Mouse (Mus musculus) splenic B cell, adult 2 months (primary cell): ENCODE measurements around the gene Slc52a3.

Experiments
- DNase-seq: peaks from one replicate; pipeline ENCODE4 v3.0.0-alpha.2; 2011; ENCODE audit warnings: low read depth, low spot score
- H3K27me3 ChIP-seq: 2 replicates; pipeline ENCODE4 v1.6.1; 2012; ENCODE audit warnings: mild to moderate bottlenecking, low read length, moderate library complexity, mixed read lengths; ENCODE audit not compliant: control insufficient read depth, poor library complexity, insufficient read depth, severe bottlenecking
- H3K36me3 ChIP-seq: 2 replicates; pipeline ENCODE4 v1.6.1; 2012; ENCODE audit warnings: mild to moderate bottlenecking, low read length, moderate library complexity, mixed read lengths; ENCODE audit not compliant: control insufficient read depth, poor library complexity, insufficient read depth, severe bottlenecking

The Slc52a3 gene

GRCm38 (mm10) chr2:152040101-152040500, 43.8 kb downstream of the Slc52a3 start:
- DNase-seq: no peak
- H3K27me3 ChIP-seq: no peaks in the 10 kb centered on the region; the same call in 1 of the 2 replicates
- H3K36me3 ChIP-seq: no peaks in the 10 kb centered on the region

- no peak for DNase-seq
- peaks cover 2% of the 10 kb centered on the region; the same call in 1 of the 2 replicates for H3K27me3 ChIP-seq
- H3K36me3 ChIP-seq: no peaks in the 10 kb centered on the region
These were observed 51.0 kb downstream of the Slc52a3 start for GRCm38 (mm10) chr2:152047116-152048002.

GRCm38 (mm10) chr2:152048003-152048980, 52.0 kb downstream of the Slc52a3 start:
- DNase-seq: no peak

GRCm38 (mm10) chr2:152048981-152049441, 52.7 kb downstream of the Slc52a3 start:
- Histone ChIP-seq H3K27me3 (peaks cover 2% of the 10 kb centered on the region; the same call in 1 of the 2 replicates), H3K36me3 (no peaks in the 10 kb centered on the region)
- no peak for DNase-seq

More at GRCm38 (mm10) chr2:152048003-152048980, 52.0 kb downstream of the Slc52a3 start:
- Histone ChIP-seq H3K27me3 (peaks cover 2% of the 10 kb centered on the region; the same call in 1 of the 2 replicates), H3K36me3 (no peaks in the 10 kb centered on the region)

- Histone ChIP-seq H3K27me3 (peaks cover 2% of the 10 kb centered on the region; the same call in 1 of the 2 replicates), H3K36me3 (no peaks in the 10 kb centered on the region)
- no peak for DNase-seq
These were observed 53.4 kb downstream of the Slc52a3 start for GRCm38 (mm10) chr2:152049611-152050270.

GRCm38 (mm10) chr2:152050316-152050715, 54.0 kb downstream of the Slc52a3 start:
- H3K36me3 ChIP-seq: no peaks in the 10 kb centered on the region
- H3K27me3 ChIP-seq: peaks cover 2% of the 10 kb centered on the region; the same call in 1 of the 2 replicates
- DNase-seq: peak; percentile 7

- no peak for DNase-seq
- H3K27me3 ChIP-seq: peaks cover 2% of the 10 kb centered on the region; the same call in 1 of the 2 replicates
These were observed 55.7 kb downstream of the Slc52a3 start for GRCm38 (mm10) chr2:152051985-152052384.

GRCm38 (mm10) chr2:152055406-152055805, 59.1 kb downstream of the Slc52a3 start:
- H3K36me3 ChIP-seq: no peaks in the 10 kb centered on the region

More at GRCm38 (mm10) chr2:152051985-152052384, 55.7 kb downstream of the Slc52a3 start:
- H3K36me3 ChIP-seq: no peaks in the 10 kb centered on the region

GRCm38 (mm10) chr2:152056368-152057251, 60.3 kb downstream of the Slc52a3 start:
- H3K36me3 ChIP-seq: no peaks in the 10 kb centered on the region
- DNase-seq: no peak
- no peaks in the 10 kb centered on the region for H3K27me3 ChIP-seq

More at GRCm38 (mm10) chr2:152055406-152055805, 59.1 kb downstream of the Slc52a3 start:
- H3K27me3 ChIP-seq: peaks cover 1% of the 10 kb centered on the region; the same call in 1 of the 2 replicates
- no peak for DNase-seq

- Histone ChIP-seq H3K36me3 (no peaks in the 10 kb centered on the region), H3K27me3 (no peaks in the 10 kb centered on the region)
- DNase-seq: no peak
These were observed 60.9 kb downstream of the Slc52a3 start for GRCm38 (mm10) chr2:152057252-152057563.
